Mouse (Mus musculus) CD4-positive, CD25-positive, alpha-beta regulatory T cell, adult 4 months (primary cell): Measurements from ENCODE around the gene Ces2g. TPM values are rescaled to one million over a fixed set of nuclear protein-coding genes. Genes with fewer than 3 reads are reported as not detected.

Source experiments
- ATAC-seq: one replicate; pipeline ENCODE4 v1.8.0; 2017
- polyA plus RNA-seq, 2 experiments: library from polyadenylated mRNA; unstranded; fragments of 100-300 nt; shearing (Covaris generic); gene quantifications; one replicate each; pipeline ENCODE4 v1.2.1; 2017

Gene Ces2g
- polyA plus RNA-seq: under 1 TPM; 0.13 to 0.28 TPM

GRCm38 (mm10) chr8:104961537-104961961 is at the start of gene Ces2g:
Ces2g (plus strand) TSS chr8:104961718.
- ATAC-seq: no peak

DNA sequence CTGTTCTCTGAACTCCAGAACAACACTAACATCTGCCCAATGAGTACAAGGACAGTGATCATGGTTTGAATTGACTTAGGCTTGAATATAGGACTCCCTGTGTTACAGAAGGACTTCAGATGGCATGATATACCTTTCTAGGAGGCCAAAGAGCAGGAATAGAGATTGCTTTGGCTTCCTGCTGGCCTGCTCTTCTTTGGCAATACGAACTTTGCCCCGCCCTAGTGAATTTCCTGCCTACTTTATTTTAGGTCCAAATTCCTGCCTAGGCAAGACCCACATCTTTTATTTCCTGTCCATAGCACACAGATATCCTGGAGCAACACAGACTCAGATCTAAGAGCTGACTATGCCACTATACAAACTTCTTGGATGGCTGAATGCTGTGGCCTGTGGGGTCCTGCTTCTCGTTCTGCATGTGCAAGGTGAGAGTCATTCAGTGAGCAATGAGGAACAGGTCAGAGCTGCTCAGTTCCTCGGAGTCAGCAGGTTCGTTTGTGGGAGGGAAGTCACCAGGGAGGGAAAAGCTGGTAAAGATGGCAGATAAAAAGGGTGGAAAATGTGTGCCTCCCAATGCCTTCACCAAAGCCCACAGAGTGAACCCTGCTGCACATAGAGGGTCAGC is 35.4 kb upstream of the Ces2g start, which contains the start of gene Ces2e:
Gene Ces2e (plus strand): TSS at position 289 of the 625 bp plus-strand sequence.
- ATAC-seq: no peak

DNA sequence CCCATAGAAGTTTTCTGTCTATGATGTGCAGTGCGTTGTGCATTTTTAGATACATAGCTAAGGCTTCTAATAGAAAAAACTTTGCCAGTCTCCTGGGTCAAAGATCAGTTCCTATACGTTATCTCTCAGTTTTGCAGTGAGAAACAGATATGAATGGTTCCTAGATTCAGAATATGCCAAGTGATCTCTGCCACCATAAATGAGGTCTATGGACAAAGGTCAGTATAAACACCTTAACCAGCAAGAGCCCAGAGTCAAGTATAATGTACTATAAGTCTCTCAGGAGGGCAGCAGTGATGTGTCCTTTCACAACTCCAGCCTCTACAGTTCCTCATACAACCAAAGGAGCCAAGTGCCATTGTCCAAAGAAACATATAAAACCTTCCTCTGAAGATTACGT is 34.2 kb upstream of the Ces2g start:
- no peak for ATAC-seq

DNA sequence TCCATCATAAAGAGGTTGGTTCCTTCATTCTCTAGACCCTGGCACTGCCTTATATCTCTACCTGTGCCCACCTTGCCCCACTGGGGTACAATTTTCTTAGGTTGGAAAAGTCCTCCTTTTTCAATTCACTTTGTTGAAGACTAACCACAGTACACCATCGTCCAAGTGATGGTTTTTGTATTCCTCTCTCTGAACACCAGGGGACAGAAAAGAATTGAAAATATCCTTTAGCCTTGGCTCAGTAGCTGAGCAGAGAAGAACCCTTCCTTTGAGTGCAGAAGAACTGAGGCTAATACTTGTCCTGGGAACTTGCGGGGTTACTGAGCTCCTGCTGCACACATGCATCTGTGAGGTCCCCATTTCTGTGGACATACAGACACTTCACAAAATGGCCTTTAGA is 16.9 kb upstream of the Ces2g start:
- no peak for ATAC-seq

DNA sequence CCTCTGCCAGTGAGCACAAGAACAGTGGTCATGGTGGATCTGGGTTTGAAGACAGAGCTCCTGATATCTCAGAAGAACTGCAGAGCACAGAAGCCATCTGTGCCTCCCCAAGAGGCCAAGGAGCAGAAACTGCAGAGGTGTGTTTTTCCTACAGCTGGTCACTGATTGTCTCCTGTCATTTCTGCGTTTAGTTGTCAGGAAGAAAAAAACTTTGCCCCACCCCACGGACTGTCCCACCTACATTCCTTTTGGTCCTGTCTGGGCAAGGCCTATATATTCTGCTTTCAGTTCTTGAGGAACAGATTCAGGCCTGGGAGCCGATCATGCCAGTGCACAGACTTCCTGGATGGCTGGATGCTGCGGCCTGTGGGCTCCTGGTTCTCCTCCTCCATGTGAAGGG is 14.5 kb upstream of the Ces2g start, which contains the start of gene Ces2f:
Gene Ces2f (plus strand): TSS at position 301 of the 400 bp plus-strand sequence.
- ATAC-seq: no peak

DNA sequence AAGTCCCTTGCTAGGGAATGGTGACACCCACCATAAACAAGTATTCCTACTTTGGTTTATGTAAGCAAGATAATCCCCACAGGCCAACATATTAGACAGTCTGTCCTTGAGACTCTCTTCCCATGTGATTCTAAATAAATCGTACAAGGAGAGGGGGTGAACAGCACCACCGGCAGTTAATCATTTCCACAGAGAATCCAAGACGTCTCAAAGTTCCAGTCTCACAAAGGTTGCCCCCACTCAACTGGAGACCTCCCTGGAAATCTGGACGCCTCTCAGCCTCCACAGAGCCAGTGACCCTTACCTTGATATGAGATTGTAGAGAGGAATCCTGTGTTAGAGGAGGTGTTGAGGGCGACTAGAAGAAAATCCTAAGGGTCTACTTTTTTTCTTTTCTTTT is 12.5 kb upstream of the Ces2g start:
- ATAC-seq: no peak

GRCm38 (mm10) chr8:104962229-104962901 is 847 bp downstream of the Ces2g start:
- ATAC-seq: no peak

GRCm38 (mm10) chr8:104963375-104963894 is 1.9 kb downstream of the Ces2g start:
- no peak for ATAC-seq

DNA sequence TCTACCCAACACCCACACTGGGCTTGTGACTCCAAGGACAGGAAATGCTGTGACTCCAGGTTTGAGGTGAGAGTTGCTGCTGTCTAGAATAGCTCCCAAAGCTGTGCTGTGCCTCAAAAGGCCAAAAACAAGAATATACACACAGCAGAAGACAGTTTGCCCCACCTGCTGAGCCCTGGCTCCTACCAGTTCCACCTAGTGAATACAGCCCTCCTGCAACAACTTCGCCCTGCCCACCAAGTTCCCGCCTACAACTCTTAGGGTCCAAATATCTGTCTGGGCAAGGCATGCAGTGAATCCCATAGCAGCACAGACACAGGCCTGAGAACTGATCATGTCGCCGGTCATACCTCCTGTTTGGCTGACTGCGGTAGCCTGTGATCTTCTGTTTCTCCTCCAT is 22.6 kb downstream of the Ces2g start:
- ATAC-seq: no peak

DNA sequence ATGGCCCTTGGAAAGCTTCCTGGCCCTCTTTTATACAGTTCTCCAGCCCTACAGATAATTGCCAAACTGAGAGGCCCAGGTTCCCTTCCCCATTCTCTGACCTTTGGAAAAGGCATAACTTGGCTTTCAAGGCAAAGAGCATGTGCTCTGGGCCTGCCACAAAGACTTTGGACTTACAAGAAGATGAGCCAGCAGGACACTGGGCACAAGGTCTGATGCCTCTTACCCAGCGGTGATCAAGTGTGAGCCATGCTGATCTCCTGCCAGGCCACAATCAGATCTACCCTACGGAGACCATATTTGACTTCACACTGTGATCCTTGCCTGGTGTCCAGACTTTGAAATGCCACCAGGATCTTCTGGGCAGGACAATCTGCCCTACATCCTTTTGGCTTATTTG is 23.4 kb downstream of the Ces2g start:
- no peak for ATAC-seq

DNA sequence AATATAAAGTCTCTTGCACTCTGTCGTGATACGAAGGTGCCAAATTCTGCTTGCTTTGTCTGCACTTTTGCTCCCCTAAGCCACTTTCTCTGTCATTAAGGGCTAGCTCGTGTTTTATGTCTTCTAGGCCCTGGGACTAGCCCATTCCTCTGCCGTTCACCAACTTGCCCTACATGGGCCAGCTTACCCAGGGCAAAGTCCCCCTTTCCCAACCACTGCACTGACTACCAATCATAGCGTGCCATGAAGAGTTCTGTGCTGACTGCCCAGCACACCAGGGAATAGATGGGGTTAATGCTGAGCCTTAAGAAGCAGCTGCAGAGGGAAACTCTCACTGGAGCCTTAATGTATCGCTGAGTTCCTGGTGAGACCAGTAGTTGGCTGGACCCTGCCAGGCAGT is 36.7 kb downstream of the Ces2g start:
- ATAC-seq: no peak

DNA sequence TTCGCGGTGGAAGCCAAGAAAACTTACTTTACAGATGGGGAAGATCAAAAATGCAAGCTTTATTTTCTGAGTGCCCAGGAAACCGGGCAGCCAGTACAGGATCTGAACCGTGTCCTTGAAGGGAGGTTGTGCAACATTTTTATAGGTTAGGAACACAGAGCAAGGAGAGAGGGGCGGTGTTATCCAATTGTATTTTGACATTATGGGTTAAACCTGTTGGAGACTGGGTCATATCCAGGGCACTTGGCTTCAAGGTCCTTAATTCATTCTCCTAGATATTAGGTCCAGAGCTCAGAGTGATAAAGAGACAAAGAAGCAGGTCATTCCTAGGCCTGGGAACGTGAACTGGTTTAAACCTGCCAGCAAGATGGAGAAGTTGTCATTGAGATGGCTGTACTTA is 37.7 kb downstream of the Ces2g start:
- no peak for ATAC-seq

- ATAC-seq: no peak
Observed at GRCm38 (mm10) chr8:105000586-105000985, 39.1 kb downstream of the Ces2g start, which contains the start of gene Ces2h. Ces2h (plus strand) TSS chr8:105000853.

- ATAC-seq: no peak
Observed at GRCm38 (mm10) chr8:105010000-105010399, 48.5 kb downstream of the Ces2g start.

- no peak for ATAC-seq
Observed at GRCm38 (mm10) chr8:105011136-105011535, 49.6 kb downstream of the Ces2g start.

DNA sequence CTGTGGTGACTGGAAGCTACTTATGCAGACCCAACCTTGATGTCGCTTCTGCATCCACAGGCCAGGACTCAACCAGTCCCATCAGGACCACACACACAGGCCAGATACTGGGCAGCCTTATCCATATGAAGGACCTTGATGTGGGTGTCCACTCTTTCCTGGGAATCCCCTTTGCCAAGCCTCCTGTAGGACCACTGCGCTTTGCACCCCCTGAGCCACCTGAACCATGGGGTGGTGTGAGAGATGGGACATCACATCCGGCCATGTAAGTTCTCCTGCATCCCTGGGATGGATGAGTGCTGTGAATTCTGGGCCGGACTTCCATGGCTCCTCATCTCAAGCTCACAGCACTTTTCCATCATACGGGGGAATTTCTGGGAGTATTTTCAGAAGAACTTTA is 52.9 kb downstream of the Ces2g start:
- ATAC-seq: no peak

Other genes with a start within 250 kb of the Ces2g start
- under 1 TPM in 1 of 2 experiments, not detected in 1; 0.38 TPM for gene Ces2a, start 227.7 kb upstream of the Ces2g start, polyA plus RNA-seq
- gene Ces2b, start 130.1 kb upstream of the Ces2g start, polyA plus RNA-seq: not detected
- 10 to 100 TPM; 22.1 to 39.8 TPM for gene Ces2c, start 114.7 kb upstream of the Ces2g start, polyA plus RNA-seq
- not detected for gene Ces2e, start 35.5 kb upstream of the Ces2g start, polyA plus RNA-seq
- not detected for gene Ces2f, start 14.4 kb upstream of the Ces2g start, polyA plus RNA-seq
- gene Ces2h, start 39.1 kb downstream of the Ces2g start, polyA plus RNA-seq: not detected
- gene Ces3a, start 86.9 kb downstream of the Ces2g start, polyA plus RNA-seq: not detected
- gene Ces3b, start 122.0 kb downstream of the Ces2g start, polyA plus RNA-seq: not detected
- under 1 TPM in 1 of 2 experiments, not detected in 1; 0.13 TPM for gene Ces4a, start 170.1 kb downstream of the Ces2g start, polyA plus RNA-seq
- gene Cbfb, start 209.0 kb downstream of the Ces2g start, polyA plus RNA-seq: 10 to 100 TPM; 26.7 to 40.6 TPM